Mouse (Mus musculus) ES-Bruce4 (cell line): ENCODE data around the gene Ehbp1l1. TPM values are rescaled to one million over a fixed set of nuclear protein-coding genes. Genes with fewer than 3 reads are reported as not detected.

Experiments used
- H3K27ac ChIP-seq: 2 replicates; pipeline ENCODE4 v1.5.1; 2012; ENCODE audit warnings: low read length, inconsistent platforms; ENCODE audit not compliant: insufficient read depth
- H3K27me3 ChIP-seq: 2 replicates; pipeline ENCODE4 v1.6.1; 2012; ENCODE audit warnings: mild to moderate bottlenecking, low read length, inconsistent platforms; ENCODE audit not compliant: control insufficient read depth, poor library complexity, insufficient read depth, severe bottlenecking
- H3K36me3 ChIP-seq: 2 replicates; pipeline ENCODE4 v1.6.1; 2012; ENCODE audit warnings: inconsistent platforms, mild to moderate bottlenecking, low read length, moderate library complexity; ENCODE audit not compliant: control insufficient read depth, poor library complexity, insufficient read depth, severe bottlenecking
- H3K4me1 ChIP-seq: one replicate; pipeline ENCODE4 v1.8.1; 2011; ENCODE audit warnings: low read length; ENCODE audit not compliant: control insufficient read depth, insufficient read depth
- H3K4me3 ChIP-seq: 2 replicates; pipeline ENCODE4 v1.5.1; 2011; ENCODE audit warnings: low read depth, mild to moderate bottlenecking, low read length
- H3K9ac ChIP-seq: 2 replicates; pipeline ENCODE4 v1.6.1; 2012; ENCODE audit warnings: low read depth, mild to moderate bottlenecking, inconsistent platforms; ENCODE audit not compliant: poor library complexity, severe bottlenecking
- H3K9me3 ChIP-seq: replicated peaks from 2 replicates; pipeline ENCODE4 v1.6.1; 2012; ENCODE audit warnings: mild to moderate bottlenecking, low read length, inconsistent platforms; ENCODE audit not compliant: control insufficient read depth, poor library complexity, insufficient read depth, severe bottlenecking
- CTCF ChIP-seq: IDR thresholded peaks from one replicate; pipeline ENCODE4 v1.8.1; 2011; ENCODE audit warnings: low read depth, low read length
- EP300 ChIP-seq: IDR thresholded peaks from 2 replicates; pipeline ENCODE4 v1.6.1; 2011; ENCODE audit warnings: low read depth, low read length; ENCODE audit not compliant: insufficient read depth
- POLR2A ChIP-seq: IDR thresholded peaks from one replicate; pipeline ENCODE4 v1.8.1; 2011; ENCODE audit warnings: low read length; ENCODE audit not compliant: insufficient read depth
- polyA plus RNA-seq: library from polyadenylated mRNA; stranded (reverse); fragments of >200 nt; gene quantifications from 2 replicates; pipeline ENCODE4 v1.2.4, GENCODE M21; 2011; ENCODE audit warnings: low read depth; ENCODE audit not compliant: missing spikeins, insufficient read depth, insufficient read length

Gene Ehbp1l1
- polyA plus RNA-seq, 1 experiment: 4.3 TPM

GRCm38 (mm10) chr19:5724549-5724941 is 1.6 kb downstream of the Ehbp1l1 start:
- H3K36me3 ChIP-seq: no peaks in the 10 kb centered on the region
- no peak overlapping the region for H3K27ac ChIP-seq
- H3K4me1 ChIP-seq: no peaks in the 10 kb centered on the region
- no peak overlapping the region for H3K9ac ChIP-seq
- H3K4me3 ChIP-seq: no peak overlapping the region
- no peaks in the 10 kb centered on the region for H3K9me3 ChIP-seq
- TF ChIP-seq EP300 (no peak), CTCF (no peak), POLR2A (no peak)
- H3K27me3 ChIP-seq: no peaks in the 10 kb centered on the region

GRCm38 (mm10) chr19:5723934-5724548 is 2.1 kb downstream of the Ehbp1l1 start:
- Histone ChIP-seq H3K9ac (no peak overlapping the region), H3K27me3 (no peaks in the 10 kb centered on the region), H3K27ac (no peak overlapping the region), H3K4me3 (no peak overlapping the region), H3K36me3 (no peaks in the 10 kb centered on the region), H3K9me3 (no peaks in the 10 kb centered on the region), H3K4me1 (no peaks in the 10 kb centered on the region)
- no peak for TF ChIP-seq POLR2A
- TF ChIP-seq CTCF: no peak
- TF ChIP-seq EP300: no peak

GRCm38 (mm10) chr19:5722848-5723425 is 3.2 kb downstream of the Ehbp1l1 start:
- no peaks in the 10 kb centered on the region for H3K9me3 ChIP-seq
- no peak overlapping the region for H3K9ac ChIP-seq
- H3K4me1 ChIP-seq: no peaks in the 10 kb centered on the region
- H3K27me3 ChIP-seq: no peaks in the 10 kb centered on the region
- no peak overlapping the region for H3K27ac ChIP-seq
- TF ChIP-seq CTCF: no peak
- no peak for TF ChIP-seq EP300
- TF ChIP-seq POLR2A: no peak
- H3K4me3 ChIP-seq: no peak overlapping the region
- H3K36me3 ChIP-seq: no peaks in the 10 kb centered on the region

GRCm38 (mm10) chr19:5721233-5721632 is 4.9 kb downstream of the Ehbp1l1 start:
- H3K27ac ChIP-seq: no peak overlapping the region
- TF ChIP-seq EP300: no peak
- TF ChIP-seq CTCF: no peak
- TF ChIP-seq POLR2A: no peak

GRCm38 (mm10) chr19:5716955-5717354 is 9.2 kb downstream of the Ehbp1l1 start:
- H3K27ac ChIP-seq: no peak overlapping the region
- H3K9me3 ChIP-seq: no peaks in the 10 kb centered on the region
- TF ChIP-seq CTCF (no peak), POLR2A (no peak), EP300 (no peak)
- no peaks in the 10 kb centered on the region for H3K27me3 ChIP-seq
- no peaks in the 10 kb centered on the region for H3K36me3 ChIP-seq
- H3K4me1 ChIP-seq: no peaks in the 10 kb centered on the region
- no peak overlapping the region for H3K4me3 ChIP-seq
- no peak overlapping the region for H3K9ac ChIP-seq

More at GRCm38 (mm10) chr19:5721233-5721632, 4.9 kb downstream of the Ehbp1l1 start:
- Histone ChIP-seq H3K4me1 (no peaks in the 10 kb centered on the region), H3K27me3 (no peaks in the 10 kb centered on the region), H3K9ac (no peak overlapping the region), H3K36me3 (no peaks in the 10 kb centered on the region), H3K9me3 (no peaks in the 10 kb centered on the region), H3K4me3 (no peak overlapping the region)
